Mouse (Mus musculus) cerebellum, adult 2 months (tissue): Measurements from ENCODE around the gene Serinc5.

Experiments
- CTCF ChIP-seq: fragments of 200-500 bp; IDR thresholded peaks from 2 replicates; pipeline ENCODE4 v1.5.1; 2011; ENCODE audit warnings: low read depth, mild to moderate bottlenecking, control low read depth, low read length, moderate library complexity, borderline replicate concordance; ENCODE audit not compliant: insufficient read depth
- POLR2A ChIP-seq: fragments of 200-500 bp; IDR thresholded peaks from 2 replicates; pipeline ENCODE4 v1.6.1; 2011; ENCODE audit warnings: low read length, control low read depth, borderline replicate concordance; ENCODE audit not compliant: insufficient read depth

GRCm38 (mm10) chr13:92589255-92589654 is 21.6 kb upstream of the Serinc5 start:
- TF ChIP-seq CTCF = no peak
- TF ChIP-seq POLR2A = no peak
